Mouse (Mus musculus) Patski (cell line): Measurements from ENCODE around the gene Erp44. TPM values are rescaled to one million over a fixed set of nuclear protein-coding genes. Genes with fewer than 3 reads are reported as not detected.
A peak's percentile ranks its signal among the peaks of the same experiment; 100 is the strongest.

Source experiments
- ATAC-seq: fragments of 100-300 bp; one replicate; pipeline ENCODE4 v1.8.0; 2021
- CTCF ChIA-PET: fragments of 350-600 bp; sonication (Branson Sonifier 250); formaldehyde crosslinking; loops from one replicate; lab custom pipeline; 2022; ENCODE audit warnings: inconsistent platforms; lab: Charles Lee
- POLR2A ChIA-PET: fragments of 350-600 bp; sonication (Branson Sonifier 250); formaldehyde crosslinking; loops from one replicate; lab custom pipeline; 2022; ENCODE audit warnings: antibody characterized with exemption, inconsistent platforms; lab: Charles Lee
- DNase-seq: peaks from one replicate; pipeline ENCODE4 v3.0.0-alpha.2; 2011; ENCODE audit warnings: low read depth, low spot score
- H3K27me3 ChIP-seq: fragments of 371-371 bp; one replicate; pipeline ENCODE4 v1.5.1; 2021
- CTCF ChIP-seq: fragments of 100-300 bp; IDR thresholded peaks from one replicate; pipeline ENCODE4 v1.5.1; 2021
- in situ Hi-C: fragments of 300-500 bp; cut with MboI; formaldehyde crosslinking; loops from 3 replicates; pipeline ENCODE4 v1.11.1; 2018; ENCODE audit warnings: low pct_unique_long_range_greater_than_20kb, mixed read lengths
- polyA plus RNA-seq: library from polyadenylated mRNA; unstranded; gene quantifications from one replicate; pipeline ENCODE4 v1.2.3, GENCODE M21; 2021

Gene Erp44
- polyA plus RNA-seq, 1 experiment from 2014 or later = 41.4 TPM

GRCm38 (mm10) chr4:48242482-48242881 lies 36.9 kb downstream of the Erp44 start:
- DNase-seq (peak; percentile 31), ATAC-seq (peak; percentile 98)
- ChIA-PET CTCF (interaction anchor here (1.1 to 1.6 kb wide), 2 partner anchors 11 to 21 kb away, joined by 3 read pairs; no protein-coding TSS in a partner anchor), POLR2A (no interaction called here)
- TF ChIP-seq CTCF = no peak
- in situ Hi-C loops = no loop called here
- no peaks in the 10 kb centered on the region for H3K27me3 ChIP-seq

DNA sequence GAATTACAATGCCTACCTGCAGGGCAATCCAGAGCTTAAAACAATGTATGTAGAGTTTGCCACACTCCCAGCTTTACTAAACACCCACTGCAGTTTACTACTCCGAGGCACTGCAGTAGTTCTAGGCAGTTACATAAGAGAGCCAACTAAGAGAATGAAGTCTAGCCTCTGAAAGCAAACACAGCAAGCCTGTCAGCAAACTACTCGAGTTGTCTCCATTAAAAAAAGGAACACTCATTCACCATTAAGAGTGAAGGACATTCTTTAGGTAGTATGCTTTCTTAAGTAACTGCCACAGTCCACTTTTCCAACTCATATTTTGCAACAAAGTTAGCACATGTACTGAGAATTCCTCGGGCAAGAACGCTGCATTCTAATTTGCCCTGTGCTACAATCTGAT lies 40.3 kb downstream of the Erp44 start:
- ChIA-PET CTCF (no interaction called here), POLR2A (no interaction called here)
- no peaks in the 10 kb centered on the region for H3K27me3 ChIP-seq
- in situ Hi-C loops = no loop called here
- TF ChIP-seq CTCF = no peak
- DNase-seq (no peak), ATAC-seq (no peak)

- ChIA-PET CTCF (no interaction called here), POLR2A (interaction anchor here (0.6 kb wide), 1 partner anchor 37 kb away, joined by 8 read pairs; no protein-coding TSS in a partner anchor)
- ATAC-seq = no peak
- in situ Hi-C loops = no loop called here
- DNase-seq = no peak
- TF ChIP-seq CTCF = no peak
- H3K27me3 ChIP-seq = no peaks in the 10 kb centered on the region
These were observed 42.6 kb downstream of the Erp44 start for GRCm38 (mm10) chr4:48236721-48237120.

GRCm38 (mm10) chr4:48226800-48227199 lies 52.6 kb downstream of the Erp44 start:
- ChIA-PET POLR2A (no interaction called here), CTCF (interaction anchor here (2.4 kb wide), 1 partner anchor 154 kb away, joined by 15 read pairs; no protein-coding TSS in a partner anchor)
- TF ChIP-seq CTCF = no peak
- ATAC-seq (no peak), DNase-seq (no peak)
- H3K27me3 ChIP-seq = no peaks in the 10 kb centered on the region
- in situ Hi-C loops = loop anchor here (10.0 kb wide), 1 partner anchor 158 kb away; no protein-coding TSS in a partner anchor

DNA sequence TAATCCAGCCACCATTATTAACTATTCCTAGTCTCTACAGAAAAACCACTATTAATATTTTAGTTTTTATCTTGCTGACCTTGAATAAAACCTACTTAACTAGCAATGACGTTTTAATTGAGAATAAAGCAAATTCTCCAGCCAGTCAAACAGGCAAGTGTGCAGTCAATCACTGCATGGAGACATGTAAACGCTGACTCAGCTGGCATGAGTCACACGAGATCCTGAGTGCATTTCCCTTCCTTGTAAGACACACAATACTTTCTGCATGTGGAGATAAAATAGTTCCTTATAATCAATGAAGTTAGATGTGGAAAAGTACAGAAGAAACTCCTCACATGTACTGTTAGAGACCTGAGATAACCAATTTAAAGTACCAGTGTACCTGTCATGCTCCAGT lies 53.8 kb downstream of the Erp44 start:
- CTCF ChIA-PET = no interaction called here
- DNase-seq (no peak), ATAC-seq (peak; percentile 90)
- TF ChIP-seq CTCF = no peak
- in situ Hi-C loops = loop anchor here (10.0 kb wide), 1 partner anchor 159 kb away; no protein-coding TSS in a partner anchor
- H3K27me3 ChIP-seq = no peaks in the 10 kb centered on the region
- POLR2A ChIA-PET = no interaction called here

- no peaks in the 10 kb centered on the region for H3K27me3 ChIP-seq
- POLR2A ChIA-PET = no interaction called here
- DNase-seq (no peak), ATAC-seq (peak; percentile 96)
- CTCF ChIA-PET = interaction anchor here (0.6 to 1.0 kb wide), 5 partner anchors 13 to 156 kb away, joined by 3 to 4 read pairs (median 3); no protein-coding TSS in a partner anchor
- in situ Hi-C loops = loop anchor here (10.0 kb wide), 1 partner anchor 160 kb away; no protein-coding TSS in a partner anchor
- TF ChIP-seq CTCF = peak; percentile 83
These were observed 54.2 kb downstream of the Erp44 start for GRCm38 (mm10) chr4:48225173-48225572.

DNA sequence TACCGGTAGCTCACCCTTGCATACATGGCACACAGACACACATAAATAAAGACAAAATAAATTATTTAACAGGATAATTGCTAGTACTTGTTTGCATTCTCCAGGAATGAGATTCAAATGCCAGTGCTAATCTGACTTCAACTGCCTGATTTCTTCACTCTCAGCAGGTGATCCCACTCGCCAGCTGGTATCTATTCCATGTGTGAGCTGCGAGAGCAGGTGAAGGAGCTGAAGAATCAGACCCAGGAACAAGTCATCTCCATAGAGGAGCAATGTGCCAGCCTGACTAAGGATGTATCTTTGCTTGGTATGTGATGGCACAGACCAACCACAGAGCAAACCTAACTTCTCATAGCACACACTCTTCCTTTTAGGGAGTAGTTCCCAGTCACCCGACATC lies 75.8 kb downstream of the Erp44 start:
- no peak for DNase-seq
- no peak for ATAC-seq
- POLR2A ChIA-PET = no interaction called here
- CTCF ChIA-PET = interaction anchor here (1.1 to 1.6 kb wide), 3 partner anchors 13 to 63 kb away, joined by 3 to 7 read pairs (median 3); no protein-coding TSS in a partner anchor
- no peaks in the 10 kb centered on the region for H3K27me3 ChIP-seq
- no peak for TF ChIP-seq CTCF
- in situ Hi-C loops = no loop called here

DNA sequence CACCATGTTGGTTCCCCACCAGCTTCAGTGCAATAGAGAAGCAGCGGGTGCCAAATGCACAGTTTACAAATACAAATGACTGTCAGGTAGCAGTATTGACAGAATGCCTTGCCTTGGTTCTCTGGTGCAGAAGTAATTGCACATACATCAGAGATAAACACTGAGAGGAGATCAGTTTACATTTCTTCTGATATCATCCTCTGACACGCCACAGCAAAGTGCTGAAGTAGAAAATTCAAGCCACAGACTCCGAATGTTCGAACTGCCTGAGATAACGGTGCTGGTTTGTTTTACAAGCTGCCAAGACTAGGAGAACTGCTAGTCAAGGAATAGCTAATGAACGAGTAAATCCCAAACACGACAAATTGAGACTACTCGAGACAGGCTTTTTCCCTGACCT lies 80.9 kb downstream of the Erp44 start:
- CTCF ChIA-PET = interaction anchor here (1.4 kb wide), 1 partner anchor 183 kb away, joined by 3 read pairs; no protein-coding TSS in a partner anchor
- no peak for TF ChIP-seq CTCF
- POLR2A ChIA-PET = no interaction called here
- ATAC-seq (no peak), DNase-seq (no peak)
- in situ Hi-C loops = no loop called here
- H3K27me3 ChIP-seq = no peaks in the 10 kb centered on the region

DNA sequence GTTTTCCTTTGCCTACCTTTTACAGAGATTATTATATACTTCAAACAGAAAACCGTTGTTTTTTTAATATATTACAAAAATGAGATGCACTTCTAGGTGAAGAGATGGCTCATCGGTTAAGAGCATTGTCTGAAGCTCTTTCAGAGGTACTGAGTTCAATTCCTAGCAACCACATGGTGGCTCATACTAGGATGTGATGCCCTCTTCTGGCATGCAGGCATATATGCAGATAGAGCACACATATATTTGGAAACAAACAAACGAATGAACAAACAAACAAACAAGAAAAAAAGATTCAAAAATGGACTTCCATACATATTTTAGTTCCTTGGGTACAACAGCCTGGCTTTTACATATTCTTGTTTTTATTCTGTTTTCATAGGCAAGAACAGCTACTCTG lies 81.4 kb downstream of the Erp44 start:
- in situ Hi-C loops = no loop called here
- H3K27me3 ChIP-seq = no peaks in the 10 kb centered on the region
- ATAC-seq (no peak), DNase-seq (no peak)
- CTCF ChIA-PET = interaction anchor here (1.4 kb wide), 1 partner anchor 183 kb away, joined by 3 read pairs; no protein-coding TSS in a partner anchor
- peak; percentile 48 for TF ChIP-seq CTCF
- POLR2A ChIA-PET = no interaction called here

DNA sequence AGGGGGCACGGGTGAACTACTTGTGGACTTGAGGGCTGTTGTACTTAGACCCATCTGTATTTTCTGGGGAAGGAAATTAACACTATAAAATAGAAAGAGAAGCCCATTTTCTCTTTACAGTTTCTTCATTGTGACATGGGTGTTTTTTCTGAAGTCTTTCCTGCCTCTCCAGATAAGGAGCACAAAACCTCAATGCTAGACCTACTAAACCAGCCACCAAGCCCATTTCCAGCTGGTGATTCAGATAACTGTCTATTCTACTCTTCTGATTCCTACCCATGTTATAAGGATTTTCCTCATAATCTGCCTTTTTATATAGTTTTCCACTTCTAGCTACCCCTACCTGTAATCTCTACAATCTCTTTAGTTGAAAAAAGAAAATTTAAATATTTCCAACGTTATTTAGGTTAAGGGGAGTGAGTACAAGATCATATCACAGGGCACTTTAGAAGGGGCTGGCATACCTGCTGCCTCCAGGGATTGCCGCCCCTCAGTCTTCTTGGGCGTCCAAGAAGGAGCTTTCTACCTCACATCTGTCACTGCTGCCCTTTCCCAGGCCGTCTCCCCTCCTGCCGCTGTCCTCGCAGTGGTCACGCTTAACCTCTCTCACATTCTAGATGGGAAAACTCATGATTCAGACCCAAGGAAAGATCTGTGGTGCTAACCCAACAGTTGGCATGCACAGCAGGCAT lies 97.1 kb downstream of the Erp44 start:
- ATAC-seq = no peak
- DNase-seq = no peak
- in situ Hi-C loops = no loop called here
- ChIA-PET POLR2A (no interaction called here), CTCF (no interaction called here)
- no peak for TF ChIP-seq CTCF
- no peaks in the 10 kb centered on the region for H3K27me3 ChIP-seq

DNA sequence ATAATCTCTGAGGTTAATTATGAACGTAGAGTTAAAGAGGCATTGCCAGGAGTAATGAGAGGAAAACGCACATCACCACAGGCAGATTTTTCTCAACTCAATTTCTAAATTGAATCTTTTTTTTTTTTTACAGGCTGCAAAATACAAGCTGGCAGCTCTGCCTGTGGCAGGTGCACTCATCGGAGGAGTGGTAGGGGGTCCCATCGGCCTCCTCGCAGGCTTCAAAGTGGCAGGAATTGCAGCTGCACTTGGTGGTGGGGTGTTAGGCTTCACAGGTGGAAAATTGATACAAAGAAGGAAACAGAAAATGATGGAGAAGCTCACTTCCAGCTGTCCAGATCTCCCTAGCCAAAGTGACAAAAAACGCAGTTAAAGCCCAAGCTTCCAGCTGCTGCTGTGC lies 98.0 kb downstream of the Erp44 start:
- ATAC-seq (no peak), DNase-seq (no peak)
- ChIA-PET CTCF (no interaction called here), POLR2A (no interaction called here)
- in situ Hi-C loops = no loop called here
- no peaks in the 10 kb centered on the region for H3K27me3 ChIP-seq
- no peak for TF ChIP-seq CTCF
